Mouse (Mus musculus): ENCODE measurements around the gene Mapk1.

Mapk1 gene

DNA sequence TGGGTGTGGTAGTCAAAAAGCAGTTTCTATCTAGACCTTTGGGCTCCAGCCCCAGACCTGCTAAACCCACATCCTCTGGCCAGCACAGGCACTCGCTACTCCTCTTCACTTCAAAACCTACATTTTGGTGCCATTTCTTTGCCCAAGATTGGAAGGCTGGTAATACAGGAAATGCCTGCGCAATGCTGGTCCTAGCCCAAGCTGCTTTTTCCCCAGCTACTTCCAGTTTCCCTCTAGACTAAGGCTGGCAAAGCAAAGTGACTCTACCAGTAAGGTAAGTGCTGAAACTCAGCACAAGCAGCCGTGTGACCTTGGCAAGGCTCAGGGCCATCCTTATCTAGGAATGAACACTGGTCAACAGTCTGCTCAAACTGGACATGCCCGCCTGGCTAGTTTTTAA is 102.5 kb downstream of the Mapk1 start:
- DNase-seq (ENCODE audit: low read depth) = no peak

DNA sequence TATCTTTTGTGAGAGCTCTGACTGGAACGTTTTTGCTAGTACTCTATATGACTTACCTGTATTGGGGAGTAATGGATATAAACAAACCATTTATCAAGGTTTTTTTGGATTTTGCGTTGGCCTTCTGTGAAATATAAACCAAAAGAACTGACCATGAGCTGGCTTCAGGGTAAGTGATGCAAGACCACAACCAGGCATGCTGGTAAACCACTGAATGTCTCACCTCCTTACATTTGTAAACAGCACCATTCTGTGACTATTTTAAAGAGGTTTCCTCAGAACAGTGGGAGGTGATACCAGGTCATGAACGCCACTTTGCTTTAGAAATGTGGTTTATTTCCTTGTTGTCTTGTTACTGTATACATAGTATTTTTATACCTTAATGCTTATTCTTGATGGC is 103.1 kb downstream of the Mapk1 start:
- DNase-seq (ENCODE audit: low read depth) = no peak

DNA sequence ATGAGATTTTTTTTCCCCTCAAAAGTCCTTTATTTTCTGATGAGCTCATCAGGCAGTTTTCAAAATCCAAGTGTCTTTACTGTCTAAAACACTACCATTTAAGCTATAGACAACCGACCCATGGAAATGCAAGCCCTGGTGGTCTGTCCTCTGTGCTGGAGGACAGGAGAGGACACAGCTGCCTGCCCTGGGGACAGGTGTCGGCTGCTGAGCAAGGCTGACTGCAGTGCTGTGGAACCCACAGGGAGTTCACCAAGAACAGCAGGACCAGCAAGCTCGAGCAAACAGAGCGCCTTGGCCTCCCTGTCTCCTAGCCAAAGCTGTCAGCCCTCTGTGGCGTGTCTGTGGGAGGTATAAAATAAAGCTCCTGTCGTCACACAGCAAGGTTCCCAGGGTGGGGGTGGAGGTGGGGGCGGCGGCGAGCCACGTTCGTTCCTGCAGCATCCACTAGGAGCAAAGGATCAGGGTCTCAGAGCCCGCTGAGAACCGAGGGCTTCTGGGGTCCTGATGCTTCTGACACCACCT is 103.5 kb downstream of the Mapk1 start:
- no peak for DNase-seq (ENCODE audit: low read depth)

GRCm38 (mm10) chr16:17088346-17088745 is 105.2 kb downstream of the Mapk1 start:
- no peak for DNase-seq (ENCODE audit: low read depth)

DNA sequence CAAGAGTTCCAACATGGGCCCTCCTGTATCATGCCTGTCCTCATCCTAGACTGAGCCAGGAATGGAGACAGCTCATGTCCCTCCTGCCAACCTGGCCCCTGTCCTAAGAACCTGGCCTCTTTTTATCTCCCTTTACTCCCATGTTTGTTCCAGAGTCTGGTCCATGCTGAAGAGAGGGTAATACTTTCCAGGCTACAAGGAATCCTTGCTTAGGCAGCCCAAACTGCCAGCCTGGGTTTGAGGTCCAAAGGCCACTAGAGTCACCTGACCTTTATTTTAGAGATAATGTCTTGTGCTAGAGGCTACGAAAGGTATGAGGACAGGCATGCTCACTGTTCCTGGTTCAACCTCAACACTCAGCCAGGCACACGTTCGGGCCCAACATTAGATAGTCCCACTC is 113.8 kb downstream of the Mapk1 start:
- DNase-seq (ENCODE audit: low read depth) = no peak

All from c-Kit-positive CD71-positive TER-119-negative erythroid progenitor cells, embryonic 14.5 days (primary cell).